Mouse (Mus musculus) neutrophil, adult 83 days (primary cell): ENCODE measurements around the gene Trp63. TPM values are rescaled to one million over a fixed set of nuclear protein-coding genes. Genes with fewer than 3 reads are reported as not detected.

Experiments used
- total RNA-seq, 2 experiments: library from RNA; stranded (reverse); gene quantifications; one replicate each; pipeline ENCODE4 v1.2.4; 2023

The Trp63 gene
- not detected for total RNA-seq

DNA sequence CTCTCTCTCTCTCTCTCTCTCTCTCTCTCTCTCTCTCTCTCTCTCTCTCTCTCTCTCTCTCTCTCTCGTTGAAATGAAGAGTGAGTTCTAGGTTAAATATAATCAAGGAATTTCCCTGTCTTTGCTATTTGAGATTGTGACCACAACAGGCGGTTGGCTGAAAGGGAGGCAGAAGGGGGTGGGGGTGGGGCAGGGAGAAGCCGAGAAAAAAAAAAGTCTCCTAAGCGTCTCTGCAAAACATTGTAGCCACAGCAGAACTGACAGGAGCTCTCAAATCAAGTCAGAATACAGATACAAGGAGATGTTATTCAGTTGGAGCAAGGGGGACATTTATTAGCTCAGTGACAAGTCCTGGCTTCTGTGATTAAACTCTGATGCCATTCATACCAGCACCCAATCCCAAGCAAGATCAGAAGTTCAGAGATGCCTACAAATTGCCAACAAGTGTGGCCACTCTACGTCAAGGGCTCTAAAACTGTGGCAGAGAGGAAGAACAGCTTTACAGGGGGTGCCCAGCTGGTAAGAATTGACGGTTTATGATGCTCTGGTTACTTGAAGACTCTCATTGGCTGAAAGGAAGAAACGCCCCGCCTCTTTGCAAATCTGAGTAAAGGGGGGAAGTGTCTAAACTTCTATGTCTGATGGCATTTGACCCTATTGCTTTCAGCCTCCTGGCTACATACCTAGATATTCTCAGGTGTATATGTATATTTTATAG lies at the start of gene Trp63:
Trp63 (plus strand) TSS at position 233 of the 718 bp plus-strand sequence.

